Mouse (Mus musculus): ENCODE results near the gene Pga5.

DNA sequence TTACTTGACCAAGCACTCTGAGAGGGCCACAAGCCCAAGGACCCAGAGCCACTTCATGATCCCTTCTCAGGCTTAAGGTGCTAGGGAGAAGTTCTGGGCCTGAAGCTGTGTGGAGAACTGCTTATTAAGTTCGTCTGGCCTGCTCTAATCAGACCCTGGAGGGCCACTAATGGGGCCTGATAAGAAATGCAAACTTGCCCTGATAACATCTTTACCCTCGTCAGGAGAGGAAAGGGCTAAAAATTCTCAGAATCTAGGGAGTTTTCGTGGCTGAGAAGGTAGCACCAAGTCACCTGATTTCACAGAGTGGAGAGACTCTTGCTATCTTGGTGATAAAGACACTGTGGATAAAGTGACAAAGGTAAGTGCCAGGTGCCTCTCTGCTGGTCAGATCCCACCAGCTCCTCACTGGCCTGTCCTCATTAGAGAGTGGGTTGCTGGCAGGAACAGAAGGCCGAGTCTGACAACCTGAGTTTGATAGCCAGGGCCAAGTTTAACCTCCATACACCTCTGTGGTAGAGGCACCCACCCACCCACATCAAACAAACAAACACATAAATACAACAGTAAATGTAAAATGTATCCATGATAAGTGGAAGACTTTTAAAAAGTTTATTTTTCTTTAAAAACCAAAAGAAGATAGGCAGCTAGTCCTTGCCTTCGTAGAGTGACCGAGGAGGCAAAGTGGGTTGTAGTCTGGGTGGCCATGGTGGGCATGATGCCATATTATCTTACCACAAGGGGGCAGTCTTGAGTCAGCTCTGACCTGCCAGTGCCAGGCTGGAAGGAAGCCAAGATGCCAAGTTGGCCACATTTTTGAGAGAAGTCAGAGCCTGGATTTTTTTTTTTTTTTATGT is at the start of gene Pga5:
- TF ChIP-seq GATA1 (IDR thresholded peaks at IDR 0.05; ENCODE audit: borderline replicate concordance, low read length) (no peak), FLI1 (IDR thresholded peaks at IDR 0.05; ENCODE audit: low read length) (no peak)
